Mouse (Mus musculus) cerebellum, adult (tissue): ENCODE measurements around the gene Ddx19a.
A peak's percentile ranks its signal among the peaks of the same experiment; 100 is the strongest.
"Not testable (repeated sequence)": the region's sequence is repeated elsewhere in the genome, so short reads cannot be mapped to it uniquely, and the experiment has no call there.

Experiments
- ATAC-seq: cut with Nextera tagmentation; 2 replicates; pipeline ENCODE4 v1.9.2; 2017; ENCODE audit warnings: mild to moderate bottlenecking, moderate library complexity, mixed read lengths; ENCODE audit not compliant: insufficient number of reproducible peaks, low FRiP score, low TSS enrichment

The Ddx19a gene

DNA sequence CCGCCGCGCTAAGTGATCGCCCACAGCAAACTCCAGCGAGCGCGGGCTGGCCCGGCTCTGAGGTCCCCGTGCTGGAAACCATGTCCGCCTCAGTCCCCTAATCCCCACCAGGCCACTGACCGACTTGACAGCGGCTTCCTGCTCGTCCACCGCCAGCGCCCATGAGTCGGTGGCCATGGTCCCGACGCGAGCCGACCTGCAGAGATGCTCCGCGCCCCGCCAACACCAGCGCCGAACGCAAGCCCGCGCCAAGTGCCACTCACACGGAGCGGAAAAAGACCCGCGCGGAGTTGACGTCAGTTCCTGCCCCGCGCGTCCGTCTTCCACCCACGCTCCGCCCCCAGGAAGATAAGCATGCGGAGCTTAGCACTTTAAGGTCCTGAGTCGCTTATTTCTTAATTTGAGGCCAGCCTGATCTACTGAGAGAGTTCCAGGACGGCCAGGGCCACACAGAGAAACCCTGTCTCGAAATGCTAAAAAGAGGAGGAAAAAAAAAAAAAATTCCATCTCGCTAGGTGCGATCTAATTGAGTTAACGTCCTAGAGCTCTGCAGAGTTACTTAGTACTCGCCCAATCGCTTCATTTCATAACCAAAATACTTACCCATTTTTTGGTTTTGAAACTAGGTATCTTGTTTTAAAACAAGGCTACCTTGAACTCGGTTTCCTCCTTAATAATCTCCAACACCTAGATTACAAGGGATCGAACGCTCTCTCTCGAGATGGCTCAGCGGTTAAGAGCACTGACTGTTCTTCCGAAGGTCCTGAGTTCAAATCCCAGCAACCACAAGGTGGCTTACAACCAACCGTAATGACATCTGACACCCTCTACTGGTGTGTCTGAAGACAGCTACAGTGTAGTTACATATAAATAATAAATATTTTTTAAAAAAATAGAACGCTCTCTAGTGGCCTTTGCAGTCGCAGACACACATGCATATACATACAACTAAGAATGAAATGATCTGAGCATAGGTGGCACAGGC is at the start of gene Ddx19a:
Gene Ddx19a, minus strand, starts transcription at position 254 of the 985 bp plus-strand sequence.
- ATAC-seq, result peak; percentile 93

DNA sequence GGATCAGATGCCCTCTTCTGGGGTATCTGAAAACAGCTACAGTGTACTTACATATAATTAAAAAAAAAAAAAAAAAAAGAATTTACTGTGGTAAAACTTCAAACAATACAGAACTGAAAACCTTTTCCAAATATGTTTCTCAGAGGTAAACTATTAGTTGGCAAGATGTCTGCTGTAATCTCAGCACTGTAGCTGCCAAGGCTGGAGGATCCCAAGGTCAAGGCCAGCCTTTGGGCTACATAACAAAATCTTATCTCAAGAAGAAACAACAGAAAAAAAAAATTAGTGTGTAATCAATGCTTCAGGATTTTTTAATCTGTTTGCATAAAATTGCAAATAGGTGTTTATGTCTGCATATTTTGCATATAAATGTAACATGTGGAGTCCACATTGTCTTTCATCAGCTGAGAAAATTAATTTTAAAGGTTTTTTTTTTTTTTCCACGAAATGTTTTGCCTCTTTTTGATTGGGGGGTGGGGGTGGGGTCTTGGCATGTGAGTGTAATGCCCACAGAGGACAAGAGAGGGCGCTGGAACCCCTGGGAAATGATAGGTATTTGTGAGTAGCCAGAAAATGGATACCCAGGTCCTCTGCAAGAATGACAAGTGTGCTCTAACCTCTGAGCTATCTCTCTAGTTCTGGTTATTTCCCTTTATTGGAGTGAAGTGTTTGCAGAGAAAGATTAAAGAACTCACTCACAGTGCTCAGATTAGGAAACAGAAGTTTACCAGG is 46.6 kb upstream of the Ddx19a start:
- no peak for ATAC-seq

- no peak for ATAC-seq
Observed at GRCm38 (mm10) chr8:111042546-111042945, 44.9 kb upstream of the Ddx19a start.

GRCm38 (mm10) chr8:111036591-111036990 is 39.0 kb upstream of the Ddx19a start:
- no peak for ATAC-seq

DNA sequence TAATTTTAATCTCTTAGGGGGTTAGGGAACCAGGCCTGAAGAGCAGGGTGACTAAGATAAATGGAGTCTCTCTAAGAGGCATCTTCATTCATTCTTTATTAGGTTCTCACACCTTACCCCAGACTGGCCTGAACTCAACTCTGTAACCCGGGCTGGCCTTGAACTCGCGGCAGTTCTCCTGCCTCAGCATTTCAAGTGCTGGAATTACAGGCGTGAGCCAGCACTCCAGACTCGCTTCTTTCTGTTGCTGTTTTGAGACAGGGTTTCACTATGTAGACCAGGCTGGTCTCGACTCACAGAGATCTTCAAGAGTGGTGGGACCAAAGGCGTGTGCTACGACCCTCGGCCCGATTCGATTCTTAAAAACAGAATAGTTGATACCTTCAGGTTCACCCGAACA is 36.7 kb upstream of the Ddx19a start:
- ATAC-seq, result no peak

DNA sequence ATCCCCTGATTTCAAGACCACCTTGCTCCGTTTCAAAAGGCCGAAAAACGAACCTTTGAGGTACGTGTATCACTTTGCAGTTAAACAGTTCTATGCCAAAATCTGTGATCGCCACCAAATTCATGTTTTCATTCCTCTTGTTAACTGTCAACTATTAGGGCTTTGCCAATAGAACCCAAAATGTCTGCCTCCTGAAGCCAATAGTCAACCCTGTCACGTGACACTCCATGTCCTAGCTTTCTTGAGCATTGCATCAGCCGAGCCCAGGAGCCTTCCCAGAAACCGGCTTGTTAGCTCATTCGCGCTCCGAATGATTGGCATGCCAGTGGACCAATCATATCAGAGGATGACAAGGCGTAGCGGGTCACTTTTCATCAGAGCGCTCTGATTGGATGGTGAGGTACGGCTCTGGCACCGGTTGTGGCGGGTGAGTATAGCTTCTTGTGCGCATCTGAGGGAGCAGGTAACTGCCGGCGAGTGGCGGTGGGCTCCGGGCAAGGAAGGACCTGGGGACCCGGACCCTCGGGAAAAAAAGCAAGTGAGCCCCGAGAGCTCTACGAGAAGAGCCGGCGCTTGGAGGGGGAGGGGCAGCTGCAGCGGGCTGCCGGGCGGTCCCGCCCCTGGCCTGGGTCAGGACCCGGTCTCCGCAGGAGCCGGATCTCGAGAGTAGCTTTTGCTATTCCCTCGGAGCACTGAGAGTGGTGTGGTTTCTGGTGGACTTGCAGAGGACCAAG is 36.0 kb upstream of the Ddx19a start:
- ATAC-seq, result peak; percentile 100

DNA sequence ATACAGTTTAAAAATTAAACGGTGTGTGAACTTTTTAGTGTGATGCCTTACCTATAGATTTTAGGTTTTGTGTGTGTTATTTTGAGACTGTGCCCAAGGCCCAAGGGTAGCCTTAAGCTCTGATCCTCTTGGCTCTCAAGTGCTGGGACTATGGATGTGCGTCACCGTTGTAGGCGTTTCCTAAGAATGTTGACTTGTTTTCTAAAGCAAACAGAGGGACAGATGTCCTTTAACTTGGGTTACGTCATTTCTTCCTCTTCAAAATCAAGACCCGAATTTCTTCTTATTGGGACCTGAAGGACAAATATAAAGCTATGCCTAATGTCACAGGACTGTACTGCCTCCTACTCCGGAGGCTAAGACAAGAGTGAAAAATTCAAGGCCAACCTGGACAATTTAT is 35.3 kb upstream of the Ddx19a start, which contains the start of gene Aars:
Gene Aars, plus strand, starts transcription at position 229 of the 400 bp plus-strand sequence.
- ATAC-seq, result no peak

DNA sequence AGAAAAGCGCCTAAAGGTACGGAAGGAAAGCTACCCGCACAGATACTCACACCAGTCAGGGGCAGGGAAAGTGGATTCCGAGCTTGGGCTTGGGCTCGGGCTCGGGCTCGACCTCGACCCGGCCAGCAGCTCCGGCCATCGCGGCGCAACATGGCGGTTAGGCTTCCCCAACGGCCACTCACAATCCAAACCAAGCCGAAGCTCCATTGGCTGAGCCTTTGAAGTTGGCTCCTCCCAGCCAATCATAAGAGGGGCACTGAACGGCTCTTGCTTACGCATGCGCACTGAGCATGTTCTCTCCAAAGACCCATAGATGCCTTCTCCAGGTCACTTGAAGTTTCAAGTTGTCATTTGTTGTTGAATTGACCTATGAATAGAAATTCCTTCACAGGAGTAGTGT is 34.0 kb upstream of the Ddx19a start, which contains the start of gene Ddx19b:
Gene Ddx19b, minus strand, starts transcription at position 180 of the 400 bp plus-strand sequence.
- ATAC-seq, result no peak

- no peak for ATAC-seq
Observed at GRCm38 (mm10) chr8:111030045-111030444, 32.4 kb upstream of the Ddx19a start.

DNA sequence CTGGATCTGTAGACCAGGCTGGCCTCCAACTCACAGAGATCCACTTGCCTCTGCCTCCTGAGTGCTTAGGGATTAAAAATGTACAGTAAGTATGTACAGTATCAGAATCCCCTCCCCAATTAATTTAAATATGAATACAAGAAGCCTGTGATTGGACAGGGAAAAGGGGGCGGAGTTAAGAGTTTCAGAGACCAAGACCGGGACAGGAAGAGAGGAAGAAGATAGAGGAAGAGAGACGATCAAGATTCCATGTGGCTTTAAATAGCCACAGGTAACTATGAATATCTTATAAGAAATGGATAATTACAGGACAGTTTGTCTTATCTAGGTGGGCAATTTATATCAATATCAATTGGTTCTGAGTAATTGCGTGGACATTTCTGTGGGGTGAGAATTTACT is 32.0 kb upstream of the Ddx19a start:
- no peak for ATAC-seq

DNA sequence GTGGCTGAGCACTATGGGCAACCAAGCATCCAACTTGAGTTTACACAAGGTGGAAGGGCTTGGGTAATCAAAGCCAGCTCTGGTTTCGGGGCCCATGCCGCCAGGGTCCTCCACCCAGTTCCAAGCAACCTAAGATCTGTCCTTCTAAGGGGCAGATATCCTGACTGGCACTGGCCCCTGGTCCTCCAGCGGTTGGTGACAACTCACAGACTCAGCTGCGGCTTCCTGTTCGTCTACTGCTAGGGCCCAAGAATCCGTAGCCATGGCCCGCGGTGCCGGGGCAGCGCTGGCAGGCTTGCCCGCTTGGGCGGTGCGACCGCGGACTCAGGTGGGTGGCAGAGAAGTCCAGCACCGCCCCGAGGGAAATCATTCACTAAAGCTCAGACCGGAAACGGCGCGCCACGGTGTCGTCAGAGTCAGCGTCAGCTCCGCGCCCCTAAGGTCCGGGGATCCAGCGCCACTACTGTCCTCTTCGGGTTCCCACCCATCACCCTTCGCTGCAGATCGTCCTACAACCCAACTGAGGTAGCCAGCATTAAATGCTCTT is 29.9 kb upstream of the Ddx19a start:
- ATAC-seq, result peak; percentile 94

DNA sequence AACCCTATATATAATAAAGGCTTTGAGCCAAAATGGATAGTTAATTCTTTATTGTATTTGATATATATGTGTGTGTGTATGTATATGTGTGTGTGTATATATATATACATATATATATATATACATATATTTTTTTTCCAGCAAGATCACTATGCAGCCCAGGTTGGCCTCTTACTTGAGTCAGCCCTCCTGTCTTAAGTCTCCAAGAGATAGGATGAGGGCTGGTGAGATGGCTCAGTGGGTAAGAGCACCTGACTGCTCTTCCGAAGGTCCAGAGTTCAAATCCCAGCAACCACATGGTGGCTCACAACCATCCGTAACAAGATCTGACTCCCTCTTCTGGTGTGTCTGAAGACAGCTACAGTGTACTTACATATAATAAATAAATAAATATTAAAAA is 29.0 kb upstream of the Ddx19a start:
- not testable (repeated sequence) for ATAC-seq

DNA sequence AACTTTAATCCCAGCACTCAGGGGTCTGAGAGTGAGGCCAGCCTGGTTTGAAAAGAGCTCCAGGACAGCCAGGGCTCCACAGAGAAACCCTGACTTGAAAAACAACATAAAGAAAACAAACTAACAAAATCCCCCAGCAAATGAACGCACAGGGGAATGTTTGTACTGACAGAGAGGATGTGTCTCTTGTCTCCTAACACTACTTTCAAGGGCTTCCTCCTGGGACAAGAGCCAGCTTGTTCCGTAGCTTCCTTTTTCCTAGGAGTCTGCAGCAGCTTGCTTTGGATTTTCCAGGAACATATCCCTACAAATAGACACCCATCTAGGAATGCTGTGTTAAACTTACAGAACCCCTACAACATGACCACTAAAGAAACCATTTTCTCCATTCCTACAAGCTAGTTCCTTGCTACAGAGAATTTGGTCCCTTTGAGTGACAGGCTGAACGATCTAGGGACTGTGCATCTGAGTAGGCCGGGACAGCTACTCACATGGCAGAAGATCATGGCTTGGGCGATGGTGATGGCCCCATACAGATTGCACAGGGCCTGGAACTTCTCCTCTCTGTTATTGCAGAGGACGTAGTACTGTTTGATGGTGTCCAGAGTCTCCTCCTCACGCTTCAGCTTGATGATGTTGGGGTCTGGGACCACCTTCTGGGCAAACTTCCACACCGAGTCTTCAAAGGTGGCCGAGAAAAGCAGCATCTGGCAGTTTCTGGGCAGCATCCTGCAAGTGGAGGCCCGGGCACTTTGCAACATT is 12.8 kb upstream of the Ddx19a start:
- not testable (repeated sequence) for ATAC-seq

DNA sequence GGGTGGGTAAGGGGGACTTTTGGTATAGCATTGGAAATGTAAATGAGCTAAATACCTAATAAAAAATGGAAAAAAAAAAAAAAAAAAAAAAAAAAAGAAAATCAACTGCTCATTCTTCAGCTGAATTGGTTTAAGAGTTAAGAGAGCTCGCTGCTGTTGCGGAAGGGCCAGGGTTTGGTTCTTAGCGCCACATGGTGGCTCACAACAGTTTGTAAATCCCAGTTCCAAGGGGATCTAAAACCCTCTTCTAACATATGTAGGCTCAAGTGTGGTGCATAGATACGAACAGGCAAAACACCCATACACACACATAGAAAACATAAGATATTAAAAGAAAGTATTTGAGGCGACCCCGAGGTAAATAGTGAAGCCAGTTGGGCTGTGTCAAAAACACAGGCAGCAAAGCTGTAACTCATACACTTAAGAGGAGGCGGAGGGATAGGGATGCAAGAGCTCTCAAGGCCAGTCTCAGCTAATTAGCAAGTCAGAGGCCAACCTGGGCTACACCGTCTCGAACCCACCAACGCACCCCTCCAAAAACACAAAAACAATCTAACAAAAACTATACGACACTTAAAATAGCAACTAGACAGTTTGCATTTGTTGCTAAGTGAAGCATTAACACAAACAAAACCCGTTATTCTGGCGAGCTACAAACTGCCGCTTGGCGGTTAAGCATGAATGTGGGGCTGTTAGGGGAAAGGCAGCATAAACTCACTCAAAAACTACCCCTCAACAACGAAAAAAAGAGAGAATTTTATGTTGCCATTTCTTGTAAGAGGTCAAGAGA is 764 bp downstream of the Ddx19a start:
- no peak for ATAC-seq

- ATAC-seq, result no peak
Observed at GRCm38 (mm10) chr8:110990017-110990416, 7.6 kb downstream of the Ddx19a start.

DNA sequence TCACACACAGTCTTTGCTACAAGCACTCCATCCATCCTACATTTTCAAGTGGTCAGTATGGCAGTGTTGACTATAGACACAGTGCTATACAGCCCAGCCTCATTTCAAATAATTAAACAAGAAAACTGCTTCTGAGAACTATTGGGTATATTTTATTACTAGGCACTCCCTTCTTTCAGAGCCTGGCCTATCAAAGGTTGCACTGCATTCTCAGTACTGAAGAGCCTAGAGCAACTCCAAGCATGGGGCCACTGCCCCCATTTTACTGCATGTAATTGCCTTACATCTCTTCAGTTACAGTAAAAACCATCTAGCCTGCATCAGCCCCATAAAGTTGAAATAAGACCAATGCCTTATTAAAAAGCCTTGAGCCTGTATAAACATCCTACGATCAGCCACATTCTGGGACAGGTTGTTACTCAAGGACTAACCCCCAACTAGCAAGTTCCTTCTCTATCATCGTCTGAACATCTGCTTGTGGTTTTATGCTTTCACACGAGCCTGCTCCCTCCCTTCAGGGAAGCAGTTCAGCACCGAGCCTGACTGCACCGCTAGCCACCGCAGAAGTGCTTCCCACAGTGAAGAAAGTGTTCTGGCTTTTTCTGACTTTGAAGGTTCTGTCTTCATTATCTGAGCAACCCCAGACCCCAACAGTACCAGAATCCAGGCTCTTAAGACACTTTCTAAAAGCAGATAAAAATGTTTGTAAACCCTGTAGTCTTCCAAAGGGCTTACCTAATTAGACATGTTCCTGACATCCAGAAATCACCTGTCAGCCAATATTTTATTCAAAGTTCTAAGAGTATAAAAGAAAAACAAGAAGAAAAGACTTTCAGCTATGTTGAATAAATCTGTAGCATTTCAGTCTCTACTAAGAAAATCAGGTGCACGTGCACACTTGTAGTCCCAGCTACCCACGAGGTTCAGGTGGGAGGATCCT is 9.5 kb downstream of the Ddx19a start:
- no peak for ATAC-seq

- ATAC-seq, result no peak
Observed at GRCm38 (mm10) chr8:110981304-110981703, 16.3 kb downstream of the Ddx19a start.

DNA sequence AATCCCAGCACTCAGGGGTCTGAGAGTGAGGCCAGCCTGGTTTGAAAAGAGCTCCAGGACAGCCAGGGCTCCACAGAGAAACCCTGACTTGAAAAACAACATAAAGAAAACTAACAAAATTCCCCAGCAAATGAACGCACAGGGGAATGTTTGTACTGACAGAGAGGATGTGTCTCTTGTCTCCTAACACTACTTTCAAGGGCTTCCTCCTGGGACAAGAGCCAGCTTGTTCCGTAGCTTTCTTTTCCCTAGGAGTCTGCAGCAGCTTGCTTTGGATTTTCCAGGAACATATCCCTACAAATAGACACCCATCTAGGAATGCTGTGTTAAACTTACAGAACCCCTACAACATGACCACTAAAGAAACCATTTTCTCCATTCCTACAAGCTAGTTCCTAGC is 19.6 kb downstream of the Ddx19a start:
- ATAC-seq, result not testable (repeated sequence)
